Mouse (Mus musculus): ENCODE data around the gene Olfr1248. TPM values are rescaled to one million over a fixed set of nuclear protein-coding genes. Genes with fewer than 3 reads are reported as not detected.
"Not testable (repeated sequence)": the region's sequence is repeated elsewhere in the genome, so short reads cannot be mapped to it uniquely, and the experiment has no call there.

Gene Olfr1248
- not detected in 2 replicates for polyA plus RNA-seq (2015; fragmentation: Nextera tagmentation; extraction: Ambion mirVana)

- H3K4me2 ChIP-seq; H3K4me1 ChIP-seq; H3K27me3 ChIP-seq; H3K36me3 ChIP-seq; H3K27ac ChIP-seq; H3K4me3 ChIP-seq; ATAC-seq (ENCODE audit: borderline replicate concordance, extremely low read depth, low FRiP score, low TSS enrichment); H3K9ac ChIP-seq; H3K9me3 ChIP-seq: not testable (repeated sequence)
- WGBS: 97% methylated on average over 1 of the region's 1 CpGs
These were observed at the start of gene Olfr1248 for GRCm38 (mm10) chr2:89618145-89618544. TSS of gene Olfr1248 (minus strand) at chr2:89618245.

GRCm38 (mm10) chr2:89661367-89661766 is 43.3 kb upstream of the Olfr1248 start, which contains the start of gene Olfr1250:
TSS of gene Olfr1250 (minus strand) at chr2:89661467.
- Histone ChIP-seq H3K27ac (no peak within 1 kb of the TSS), H3K27me3 (no peaks in the 10 kb centered on the region), H3K4me1 (no peaks in the 10 kb centered on the region), H3K4me3 (no peak within 1 kb of the TSS), H3K9me3 (no peaks in the 10 kb centered on the region), H3K4me2 (no peak within 1 kb of the TSS), H3K9ac (no peak within 1 kb of the TSS), H3K36me3 (no peaks in the 10 kb centered on the region)
- ATAC-seq (ENCODE audit: borderline replicate concordance, extremely low read depth, low FRiP score, low TSS enrichment): no peak

- H3K36me3 ChIP-seq: no peaks in the 10 kb centered on the region
- no peak within 1 kb of the TSS for H3K9ac ChIP-seq
- no peak for ATAC-seq (ENCODE audit: borderline replicate concordance, extremely low read depth, low FRiP score, low TSS enrichment)
- 90% methylated on average over 2 of the region's 2 CpGs for WGBS
- no peak within 1 kb of the TSS for H3K27ac ChIP-seq
- no peaks in the 10 kb centered on the region for H3K27me3 ChIP-seq
- H3K4me1 ChIP-seq: no peaks in the 10 kb centered on the region
- no peak within 1 kb of the TSS for H3K4me3 ChIP-seq
- no peak within 1 kb of the TSS for H3K4me2 ChIP-seq
- H3K9me3 ChIP-seq: no peaks in the 10 kb centered on the region
These were observed 16.8 kb upstream of the Olfr1248 start, which contains the start of gene Olfr1249 for GRCm38 (mm10) chr2:89634883-89635282. TSS of gene Olfr1249 (minus strand) at chr2:89634983.

- no peak within 1 kb of the TSS for H3K27ac ChIP-seq
- WGBS: 91% methylated on average over 2 of the region's 2 CpGs
- no peaks in the 10 kb centered on the region for H3K36me3 ChIP-seq
- no peak within 1 kb of the TSS for H3K9ac ChIP-seq
- no peaks in the 10 kb centered on the region for H3K4me1 ChIP-seq
- no peaks in the 10 kb centered on the region for H3K27me3 ChIP-seq
- no peak for ATAC-seq (ENCODE audit: borderline replicate concordance, extremely low read depth, low FRiP score, low TSS enrichment)
- no peaks in the 10 kb centered on the region for H3K9me3 ChIP-seq
- H3K4me2 ChIP-seq: no peak within 1 kb of the TSS
- no peak within 1 kb of the TSS for H3K4me3 ChIP-seq
These were observed 4.0 kb downstream of the Olfr1248 start, which contains the start of gene Olfr1247 for GRCm38 (mm10) chr2:89614030-89614429. TSS of gene Olfr1247 (minus strand) at chr2:89614130.

- H3K27ac ChIP-seq: no peak within 1 kb of the TSS
- WGBS: 67% methylated on average over 2 of the region's 2 CpGs
These were observed 25.0 kb downstream of the Olfr1248 start, which contains the start of gene Olfr1246 for GRCm38 (mm10) chr2:89593057-89593456. TSS of gene Olfr1246 (minus strand) at chr2:89593157.

GRCm38 (mm10) chr2:89578347-89578746 is 39.7 kb downstream of the Olfr1248 start, which contains the start of gene Olfr1245:
TSS of gene Olfr1245 (minus strand) at chr2:89578447.
- H3K4me2 ChIP-seq: no peak within 1 kb of the TSS
- H3K36me3 ChIP-seq: no peaks in the 10 kb centered on the region
- no peak within 1 kb of the TSS for H3K27ac ChIP-seq
- no peak within 1 kb of the TSS for H3K4me3 ChIP-seq
- no peaks in the 10 kb centered on the region for H3K27me3 ChIP-seq
- no peaks in the 10 kb centered on the region; the same call in 1 of the 2 replicates for H3K9me3 ChIP-seq
- H3K4me1 ChIP-seq: no peaks in the 10 kb centered on the region
- no peak within 1 kb of the TSS for H3K9ac ChIP-seq
- 74% methylated on average over 1 of the region's 1 CpGs for WGBS
- ATAC-seq (ENCODE audit: borderline replicate concordance, extremely low read depth, low FRiP score, low TSS enrichment): no peak

More at GRCm38 (mm10) chr2:89593057-89593456, 25.0 kb downstream of the Olfr1248 start, which contains the start of gene Olfr1246:
- Histone ChIP-seq H3K36me3 (no peaks in the 10 kb centered on the region), H3K4me2 (no peak within 1 kb of the TSS), H3K4me3 (no peak within 1 kb of the TSS), H3K27me3 (no peaks in the 10 kb centered on the region), H3K4me1 (no peaks in the 10 kb centered on the region), H3K9ac (no peak within 1 kb of the TSS), H3K9me3 (no peaks in the 10 kb centered on the region; the same call in 1 of the 2 replicates)
- no peak for ATAC-seq (ENCODE audit: borderline replicate concordance, extremely low read depth, low FRiP score, low TSS enrichment)

Other genes with a start within 250 kb of the Olfr1248 start
- gene Olfr1238, start 208.6 kb downstream of the Olfr1248 start, polyA plus RNA-seq (2015; fragmentation: Nextera tagmentation; extraction: Ambion mirVana): not detected in 2 replicates
- not detected in 2 replicates for gene Olfr1239, start 197.8 kb downstream of the Olfr1248 start, polyA plus RNA-seq (2015; fragmentation: Nextera tagmentation; extraction: Ambion mirVana)
- gene Olfr1240, start 175.2 kb downstream of the Olfr1248 start, polyA plus RNA-seq (2015; fragmentation: Nextera tagmentation; extraction: Ambion mirVana): not detected in 2 replicates
- not detected in 2 replicates for gene Olfr1241, start 131.1 kb downstream of the Olfr1248 start, polyA plus RNA-seq (2015; fragmentation: Nextera tagmentation; extraction: Ambion mirVana)
- gene Olfr1242, start 119.9 kb downstream of the Olfr1248 start, polyA plus RNA-seq (2015; fragmentation: Nextera tagmentation; extraction: Ambion mirVana): not detected in 2 replicates
- gene Olfr1243, start 86.8 kb downstream of the Olfr1248 start, polyA plus RNA-seq (2015; fragmentation: Nextera tagmentation; extraction: Ambion mirVana): not detected in 2 replicates
- gene Olfr1245, start 39.8 kb downstream of the Olfr1248 start, polyA plus RNA-seq (2015; fragmentation: Nextera tagmentation; extraction: Ambion mirVana): not detected in 2 replicates
- not detected in 2 replicates for gene Olfr1246, start 25.1 kb downstream of the Olfr1248 start, polyA plus RNA-seq (2015; fragmentation: Nextera tagmentation; extraction: Ambion mirVana)
- gene Olfr1247, start 4.1 kb downstream of the Olfr1248 start, polyA plus RNA-seq (2015; fragmentation: Nextera tagmentation; extraction: Ambion mirVana): not detected in 2 replicates
- not detected in 2 replicates for gene Olfr1249, start 16.7 kb upstream of the Olfr1248 start, polyA plus RNA-seq (2015; fragmentation: Nextera tagmentation; extraction: Ambion mirVana)
- gene Olfr1250, start 43.2 kb upstream of the Olfr1248 start, polyA plus RNA-seq (2015; fragmentation: Nextera tagmentation; extraction: Ambion mirVana): not detected in 2 replicates
- gene Olfr1251, start 53.7 kb upstream of the Olfr1248 start, polyA plus RNA-seq (2015; fragmentation: Nextera tagmentation; extraction: Ambion mirVana): not detected in 2 replicates
- gene Olfr1252, start 106.8 kb upstream of the Olfr1248 start, polyA plus RNA-seq (2015; fragmentation: Nextera tagmentation; extraction: Ambion mirVana): not detected in 2 replicates
- gene Olfr1253, start 138.8 kb upstream of the Olfr1248 start, polyA plus RNA-seq (2015; fragmentation: Nextera tagmentation; extraction: Ambion mirVana): not detected in 2 replicates
- not detected in 2 replicates for gene Olfr1254, start 175.4 kb upstream of the Olfr1248 start, polyA plus RNA-seq (2015; fragmentation: Nextera tagmentation; extraction: Ambion mirVana)
- gene Olfr1255, start 193.8 kb upstream of the Olfr1248 start, polyA plus RNA-seq (2015; fragmentation: Nextera tagmentation; extraction: Ambion mirVana): not detected in 2 replicates
- gene Olfr1256, start 223.3 kb upstream of the Olfr1248 start, polyA plus RNA-seq (2015; fragmentation: Nextera tagmentation; extraction: Ambion mirVana): not detected in 2 replicates
- gene Olfr48, start 230.0 kb upstream of the Olfr1248 start, polyA plus RNA-seq (2015; fragmentation: Nextera tagmentation; extraction: Ambion mirVana): not detected in 2 replicates

Data from lung, embryonic 15.5 days (tissue).